In the genomic region with DNA sequence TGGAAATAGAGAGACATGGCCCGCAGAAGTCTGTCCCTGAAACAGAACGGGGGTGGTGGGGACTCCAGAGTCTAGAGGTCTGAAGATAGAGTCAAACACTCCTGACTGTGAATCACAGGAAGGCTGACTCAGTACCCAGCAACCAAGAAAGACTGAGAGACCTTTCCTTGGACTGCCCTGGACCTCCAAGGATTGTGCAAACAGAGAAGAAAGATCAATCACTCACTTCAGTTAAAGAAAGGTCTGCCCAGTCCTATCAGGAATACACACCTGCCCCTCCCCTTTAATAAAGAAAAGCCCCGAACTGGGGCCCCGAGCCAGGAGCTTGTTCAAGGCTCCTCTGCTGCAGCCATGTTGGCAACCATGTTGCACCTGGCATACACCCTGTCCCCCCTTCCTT, we compare ENCODE assay signal across 23 mouse cellular contexts.
DNase-seq lines count a peak whose midpoint lies in the region; ATAC-seq and TF ChIP-seq lines count a peak whose summit lies in the region.
"Had no signal": no experiment of that assay in that cellular context is flagged by ENCODE, and none has a peak within 500 bp of the region (broad histone marks: within the 10 kb centered on the region; RNA-seq: fewer than 3 reads in every experiment).

No protein-coding gene starts in this region.

- H3K4me2 ChIP-seq in stomach, embryonic 16.5 days (ENCODE audit: low read depth, low read length): no peak overlapping the region
- H3K4me2 ChIP-seq: embryonic facial prominence, embryonic 13.5 days; forebrain, embryonic 12.5 days; heart, embryonic 13.5 days; hindbrain, embryonic 15.5 days had no signal

- 53% methylated on average over 4 of the region's 4 CpGs for WGBS in stomach, embryonic 16.5 days

- no peak overlapping the region for H3K9ac ChIP-seq in stomach, embryonic 16.5 days (ENCODE audit: low read length)
- H3K9ac ChIP-seq: embryonic facial prominence, embryonic 13.5 days; forebrain, embryonic 12.5 days; heart, embryonic 13.5 days; hindbrain, embryonic 15.5 days had no signal

- peak overlapping the region; percentile 89 for H3K27ac ChIP-seq in bone marrow macrophage, adult 2 months (ENCODE audit: insufficient read depth, low read depth, low read length)
- no peak overlapping the region for H3K27ac ChIP-seq in stomach, embryonic 16.5 days (ENCODE audit: low read length)
- H3K27ac ChIP-seq: embryonic facial prominence, embryonic 13.5 days; forebrain, embryonic 12.5 days; heart, embryonic 13.5 days; hindbrain, embryonic 15.5 days had no signal

- H3K4me1 ChIP-seq in bone marrow macrophage, adult 2 months (ENCODE audit: control insufficient read depth, insufficient read depth, low read length): peaks cover 50% of the 10 kb centered on the region
- peaks cover 9% of the 10 kb centered on the region; the same call in 1 of the 2 replicates for H3K4me1 ChIP-seq in stomach, embryonic 16.5 days (ENCODE audit: control insufficient read depth, insufficient read depth, low read length)

- H3K4me3 ChIP-seq in bone marrow macrophage, adult 2 months (ENCODE audit: insufficient read depth, low read length): no peak overlapping the region
- H3K4me3 ChIP-seq in stomach, embryonic 16.5 days (replicated peaks; ENCODE audit: low read length): no peak overlapping the region
- H3K4me3 ChIP-seq: embryonic facial prominence, embryonic 13.5 days; forebrain, embryonic 12.5 days; heart, embryonic 13.5 days; hindbrain, embryonic 15.5 days had no signal

- no peak for TF ChIP-seq CTCF in bone marrow macrophage, adult 2 months (IDR thresholded peaks at IDR 0.05; ENCODE audit: low read depth, low read length)

- TF ChIP-seq POLR2A in bone marrow macrophage, adult 2 months (IDR thresholded peaks at IDR 0.05; ENCODE audit: borderline replicate concordance, low read depth, low read length): no peak

- no peaks in the 10 kb centered on the region for H3K27me3 ChIP-seq in stomach, embryonic 16.5 days (ENCODE audit: control insufficient read depth, insufficient read depth, low read length)
- H3K27me3 ChIP-seq: embryonic facial prominence, embryonic 13.5 days; forebrain, embryonic 12.5 days; heart, embryonic 13.5 days; hindbrain, embryonic 15.5 days; Patski had no signal

- peak; percentile 44; the same call in 1 of the 2 replicates for ATAC-seq in stomach, embryonic 16.5 days (ENCODE audit: insufficient read depth, low FRiP score)
- no peak for ATAC-seq in monocyte, adult 5-6 weeks (replicated peaks; ENCODE audit: insufficient number of reproducible peaks, low FRiP score, low TSS enrichment, poor library complexity, severe bottlenecking)
- ATAC-seq: activated CD4-positive, CD25-positive, alpha-beta regulatory T cell, adult 4 months; CD4-positive, CD25-positive, alpha-beta regulatory T cell, adult 4 months; forebrain, embryonic 16.5 days; Patski had no signal

- H3K36me3 ChIP-seq in stomach, embryonic 16.5 days (ENCODE audit: control insufficient read depth, insufficient read depth, low read length): no peaks in the 10 kb centered on the region
- H3K36me3 ChIP-seq: embryonic facial prominence, embryonic 13.5 days; forebrain, embryonic 12.5 days; G1E; heart, embryonic 13.5 days; hindbrain, embryonic 15.5 days had no signal

- DNase-seq in adrenal gland, postnatal 14 days: peak; percentile 24
- no peak for DNase-seq in adrenal gland, adult 18-20 months (ENCODE audit: low spot score in 2 of 2)
- no peak for DNase-seq in ovary, postnatal 14 days (ENCODE audit: low spot score)
- no peak for DNase-seq in urinary bladder, adult 18-20 months (ENCODE audit: low spot score in 2 of 2)
- DNase-seq: adrenal gland, adult 8-10 months; B cell, adult 2 months; cerebellum, adult 18-20 months; cerebellum, adult 9-11 months; cerebellum, postnatal 36 days; gastrocnemius, postnatal 14 days; heart, postnatal 36 days had no signal

- H3K9me3 ChIP-seq in stomach, embryonic 16.5 days (replicated peaks; ENCODE audit: control insufficient read depth, low read length): no peaks in the 10 kb centered on the region
- H3K9me3 ChIP-seq: embryonic facial prominence, embryonic 13.5 days; forebrain, embryonic 12.5 days; G1E; heart, embryonic 13.5 days; hindbrain, embryonic 15.5 days had no signal
